Mouse (Mus musculus) gastrocnemius, postnatal 36 days (tissue): ENCODE data around the gene Inpp5b. TPM values are rescaled to one million over a fixed set of nuclear protein-coding genes. Genes with fewer than 3 reads are reported as not detected.
"Not testable (repeated sequence)": the region's sequence is repeated elsewhere in the genome, so short reads cannot be mapped to it uniquely, and the experiment has no call there.

Source experiments
- DNase-seq, 2 experiments: peaks; one replicate each; pipeline ENCODE4 v3.0.0; 2022
- intact Hi-C: fragments of 180-260 bp; cut with DNase I; formaldehyde crosslinking; loops from one replicate; pipeline ENCODE4 v1.15.1; 2025
- total RNA-seq, 2 experiments: library from RNA; stranded (reverse); gene quantifications; 2 replicates each; pipeline ENCODE4 v1.2.3; 2021

Gene Inpp5b
- total RNA-seq, 2 experiments from 2014 or later, result 10.8 to 11.0 TPM

GRCm38 (mm10) chr4:124708518-124709477 is 32.9 kb upstream of the Inpp5b start:
- intact Hi-C loops, result no loop called here
- peak; percentile 87 to 90 for DNase-seq

DNA sequence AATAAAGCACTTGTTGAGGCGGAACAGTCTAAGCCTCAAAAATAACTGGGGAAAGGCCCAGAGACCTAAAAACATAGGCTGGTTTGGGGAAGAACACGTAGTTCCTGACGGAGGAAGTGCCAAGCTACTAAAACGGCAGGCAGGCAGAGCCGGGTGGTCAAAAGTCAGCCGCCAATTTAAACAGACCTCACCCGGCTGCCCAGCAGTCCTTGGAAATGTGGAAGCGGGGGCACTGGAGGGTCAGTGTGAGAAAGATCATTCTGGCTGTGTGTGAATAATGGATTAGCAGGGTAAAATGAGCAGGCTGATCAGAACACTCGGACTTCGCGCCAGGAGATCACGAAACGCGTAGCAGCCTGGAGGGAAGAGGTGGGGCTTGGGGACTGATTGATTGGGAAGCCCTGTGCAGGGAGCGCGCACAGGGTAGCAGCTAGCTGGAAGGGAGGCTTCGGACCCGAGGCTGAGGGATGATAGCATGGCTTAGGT is 31.6 kb upstream of the Inpp5b start:
- intact Hi-C loops, result no loop called here
- DNase-seq, result peak; percentile 35 to 54

GRCm38 (mm10) chr4:124710776-124711291 is 30.8 kb upstream of the Inpp5b start:
- DNase-seq, result no peak
- intact Hi-C loops, result no loop called here

DNA sequence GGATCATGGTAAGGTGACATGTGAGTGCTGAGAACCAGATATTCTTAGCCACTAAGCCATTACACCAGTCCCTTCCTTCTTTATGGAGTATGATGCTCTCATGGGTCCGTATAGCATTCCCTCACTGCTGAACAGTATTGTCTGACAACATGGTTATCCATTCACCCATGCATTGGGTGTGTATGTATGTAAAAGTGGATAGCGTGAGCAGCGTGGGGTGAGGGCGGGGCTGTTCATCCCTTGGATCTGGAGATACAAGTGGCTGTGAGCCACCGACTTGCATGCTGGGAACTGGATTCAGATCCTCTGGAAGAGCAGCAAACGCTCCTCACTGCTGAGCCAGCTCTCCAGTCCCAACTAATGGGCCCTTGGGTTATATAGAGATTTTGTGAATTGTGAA is 29.0 kb upstream of the Inpp5b start:
- DNase-seq, result no peak
- intact Hi-C loops, result loop anchor here (1.0 kb wide), 1 partner anchor 24 kb away; no protein-coding TSS in a partner anchor

GRCm38 (mm10) chr4:124713850-124714249 is 27.8 kb upstream of the Inpp5b start:
- not testable (repeated sequence) for DNase-seq
- intact Hi-C loops, result loop anchor here (1.0 kb wide), 1 partner anchor 26 kb away; no protein-coding TSS in a partner anchor

- peak; percentile 92 to 94 for DNase-seq
- intact Hi-C loops, result loop anchor here (5.0 kb wide), 2 partner anchors 87 to 132 kb away; partner anchors contain the start of gene Mtf1
Observed at GRCm38 (mm10) chr4:124714545-124715481, 26.8 kb upstream of the Inpp5b start, which contains the start of gene Sf3a3. Gene Sf3a3, plus strand, starts transcription at chr4:124714776.

- intact Hi-C loops, result loop anchor here (5.0 kb wide), 2 partner anchors 83 to 128 kb away; partner anchors contain the start of gene Mtf1
- no peak for DNase-seq
Observed at GRCm38 (mm10) chr4:124719101-124719500, 22.5 kb upstream of the Inpp5b start.

GRCm38 (mm10) chr4:124726121-124726520 is 15.5 kb upstream of the Inpp5b start:
- intact Hi-C loops, result no loop called here
- DNase-seq, result no peak

GRCm38 (mm10) chr4:124736952-124737351 is 4.7 kb upstream of the Inpp5b start:
- no peak for DNase-seq
- intact Hi-C loops, result no loop called here

- intact Hi-C loops, result no loop called here
- no peak for DNase-seq
Observed at GRCm38 (mm10) chr4:124737486-124737885, 4.2 kb upstream of the Inpp5b start.

- no peak for DNase-seq
- intact Hi-C loops, result no loop called here
Observed at GRCm38 (mm10) chr4:124738013-124738412, 3.6 kb upstream of the Inpp5b start.

- no peak for DNase-seq
- intact Hi-C loops, result no loop called here
Observed at GRCm38 (mm10) chr4:124738783-124739182, 2.9 kb upstream of the Inpp5b start.

GRCm38 (mm10) chr4:124742839-124743238 is 1.2 kb downstream of the Inpp5b start:
- no peak for DNase-seq
- intact Hi-C loops, result no loop called here

DNA sequence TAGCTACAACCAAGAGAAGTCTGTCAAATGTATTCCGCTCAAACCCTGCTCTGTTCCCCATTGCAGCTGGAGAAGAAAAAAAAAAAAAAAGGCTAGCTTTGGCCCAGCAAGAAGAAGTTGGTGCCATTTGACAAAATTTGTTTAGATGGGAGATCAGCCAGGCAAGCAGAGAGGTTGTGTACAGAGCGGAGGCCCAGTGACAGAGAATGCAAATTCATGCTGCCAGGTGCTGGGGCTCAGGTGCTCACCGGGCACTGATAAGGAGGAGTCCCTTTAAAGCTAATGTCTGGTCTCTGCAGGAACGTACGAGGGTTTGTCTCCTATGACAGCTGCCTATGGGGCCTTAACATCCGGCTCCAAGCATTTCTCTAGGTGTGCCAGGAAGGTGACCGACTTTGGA is 4.9 kb downstream of the Inpp5b start:
- intact Hi-C loops, result no loop called here

DNA sequence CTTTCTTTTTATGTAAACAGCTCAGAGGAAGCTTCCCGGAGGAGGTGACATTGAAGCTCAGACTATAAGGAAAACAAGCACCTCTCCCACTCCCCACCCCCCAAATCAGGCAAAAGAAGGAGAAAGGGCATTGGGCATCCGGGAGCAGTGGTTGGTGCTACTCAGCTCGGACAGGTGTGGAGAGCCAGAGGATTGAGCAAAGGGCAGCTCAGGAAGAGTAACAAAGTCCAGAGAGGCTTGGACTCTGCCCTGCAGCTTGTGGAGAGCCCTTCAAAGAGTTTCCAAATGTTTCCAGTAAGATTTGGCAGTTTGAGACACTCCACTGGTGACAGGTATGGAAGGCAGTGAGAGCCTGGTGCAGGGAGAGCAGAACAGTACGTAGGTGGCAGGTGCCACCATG is 6.2 kb downstream of the Inpp5b start:
- intact Hi-C loops, result no loop called here
- DNase-seq, result no peak

More for the DNA sequence above, 4.9 kb downstream of the Inpp5b start:
- DNase-seq, result no peak

DNA sequence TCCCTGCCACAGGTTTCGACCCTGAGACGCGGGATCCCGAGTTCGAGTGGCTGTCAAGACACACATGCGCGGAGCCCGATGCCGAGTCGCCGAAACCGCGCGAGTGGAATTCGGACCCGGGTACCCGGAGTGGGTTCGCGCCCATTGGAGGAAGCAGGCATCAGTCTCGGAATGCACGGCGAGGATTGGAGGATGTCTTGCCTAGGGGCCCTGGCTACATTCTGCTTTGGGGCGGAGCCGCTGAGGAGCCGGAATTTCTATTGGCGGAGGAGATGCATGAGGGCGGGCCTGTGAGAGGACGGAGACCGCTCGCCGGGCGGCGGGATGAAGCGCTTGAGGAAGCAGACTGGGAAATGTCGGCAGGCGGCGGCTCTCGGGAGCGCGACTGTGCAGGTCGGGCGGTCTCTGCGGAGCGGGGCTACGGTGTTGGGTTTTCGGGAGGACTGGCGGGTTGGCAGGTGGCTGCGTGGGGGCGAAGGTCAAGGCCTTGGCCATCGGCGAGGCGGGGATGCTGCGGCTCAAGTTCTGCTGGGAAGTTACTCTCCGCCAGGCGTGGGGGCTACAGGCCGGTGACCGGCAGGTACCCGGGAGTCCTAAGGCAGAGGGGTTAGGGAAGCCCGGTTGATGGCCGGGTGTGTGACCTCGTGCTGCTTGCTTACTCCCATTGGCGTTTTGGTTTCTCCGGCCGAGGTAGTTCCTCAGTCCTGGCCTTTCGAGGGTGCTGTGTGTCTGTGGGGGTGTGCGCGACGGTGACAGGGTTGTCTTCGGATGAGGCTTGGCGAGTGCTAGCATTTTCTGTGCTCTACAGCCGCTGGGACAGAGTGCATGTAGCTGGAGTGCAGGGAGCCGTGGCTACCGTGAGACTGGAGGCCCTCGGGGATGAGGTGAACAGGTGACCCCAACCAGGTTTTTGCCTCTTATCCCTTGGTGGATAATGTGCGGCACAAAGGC is 9.9 kb downstream of the Inpp5b start:
- intact Hi-C loops, result loop anchor here (5.0 kb wide), 1 partner anchor 51 kb away; the partner anchor contains the start of gene Mtf1

DNA sequence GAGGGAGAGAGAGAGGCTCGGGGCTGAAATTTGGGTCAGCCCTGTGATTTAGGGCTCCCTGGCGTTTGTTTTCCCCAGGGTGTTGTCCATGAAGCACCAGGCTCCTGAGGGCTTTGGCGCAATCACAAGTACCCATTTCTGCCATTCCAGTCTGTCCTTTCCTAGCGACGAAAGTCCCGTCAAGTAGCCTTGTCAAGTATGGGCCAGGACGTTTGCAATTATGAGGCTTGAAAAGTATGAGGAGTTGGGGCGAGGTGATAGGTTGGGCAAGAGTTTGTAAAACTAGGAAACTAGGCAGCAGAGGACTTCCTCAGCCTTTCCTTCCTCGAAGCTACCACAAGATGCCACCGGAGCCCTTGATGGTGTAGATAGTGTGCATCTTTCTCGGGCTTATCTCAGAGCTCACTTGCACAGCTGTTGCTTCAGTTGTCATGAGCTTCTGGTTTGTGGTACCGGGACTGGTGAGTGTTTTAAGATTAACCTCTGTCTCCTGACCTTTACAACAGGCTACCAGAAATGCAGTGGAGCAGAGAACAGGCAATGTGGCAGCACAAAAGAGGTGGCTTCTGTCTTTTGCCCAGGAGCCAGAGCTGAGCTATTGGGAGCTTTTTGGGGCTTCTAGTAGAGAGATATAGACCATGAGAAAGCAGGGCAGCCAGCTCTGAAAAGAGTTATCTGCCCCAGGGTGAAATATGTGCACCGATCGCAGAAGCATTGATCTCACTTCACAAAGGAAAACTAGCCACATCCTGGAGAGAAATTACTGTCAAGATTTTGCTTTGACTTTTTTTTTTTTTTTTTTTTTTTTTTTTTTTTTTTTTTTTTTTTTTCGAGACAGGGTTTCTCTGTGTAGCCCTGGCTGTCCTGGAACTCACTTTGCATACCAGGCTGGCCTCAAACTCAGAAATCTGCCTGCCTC is 10.9 kb downstream of the Inpp5b start:
- DNase-seq, result no peak
- intact Hi-C loops, result loop anchor here (5.0 kb wide), 1 partner anchor 50 kb away; the partner anchor contains the start of gene Mtf1

More for the DNA sequence above, 9.9 kb downstream of the Inpp5b start:
- peak; percentile 96 to 98 for DNase-seq

DNA sequence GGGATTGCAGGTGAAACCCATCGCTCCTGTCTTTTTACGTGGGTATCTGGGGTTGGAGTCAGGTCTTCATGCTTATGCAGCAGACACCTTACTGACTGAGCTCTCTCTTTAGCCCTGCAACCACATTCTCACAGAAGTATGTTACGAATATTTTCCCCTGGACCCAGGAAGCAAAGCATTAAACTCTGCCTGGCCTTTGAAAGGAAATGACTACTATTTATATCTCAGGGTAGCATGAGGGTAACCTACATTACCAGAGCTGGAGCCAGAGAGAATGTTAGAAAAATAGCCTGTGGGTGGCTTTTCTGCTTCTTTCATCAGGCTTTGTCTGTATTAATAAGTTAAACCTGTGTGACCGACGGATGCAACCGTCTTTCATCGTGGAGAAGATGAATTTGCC is 13.9 kb downstream of the Inpp5b start:
- DNase-seq, result no peak
- intact Hi-C loops, result no loop called here
